Mouse (Mus musculus): ENCODE measurements around the gene Fggy. TPM values are rescaled to one million over a fixed set of nuclear protein-coding genes. Genes with fewer than 3 reads are reported as not detected.

Fggy gene
- polyA plus RNA-seq, 1 experiment, result 5.7 TPM

DNA sequence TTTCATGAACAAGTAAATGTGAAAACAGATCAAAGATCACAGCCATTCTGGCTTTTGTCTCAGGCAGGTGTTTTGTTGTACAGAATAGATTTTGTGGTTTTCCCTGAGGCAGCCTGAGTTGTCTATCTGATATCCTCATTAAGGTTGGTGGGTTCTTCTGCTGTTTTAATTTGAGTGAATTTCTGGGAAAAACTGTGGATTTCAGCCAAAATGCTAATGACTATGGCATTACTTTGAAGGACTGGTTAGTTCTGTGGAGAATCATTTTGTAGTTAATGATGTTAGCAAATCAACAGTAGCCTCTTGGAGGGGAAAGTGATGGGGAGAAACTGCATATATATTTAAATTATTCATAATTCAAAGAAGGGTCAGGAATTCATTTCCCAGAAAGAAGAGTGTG is 16.4 kb downstream of the Fggy start:
- Histone ChIP-seq H3K36me3 (ENCODE audit: control insufficient read depth, insufficient read depth, low read length) (no peaks in the 10 kb centered on the region), H3K4me1 (ENCODE audit: control insufficient read depth, insufficient read depth, low read length) (no peaks in the 10 kb centered on the region), H3K27me3 (ENCODE audit: control insufficient read depth, insufficient read depth, low read length) (no peaks in the 10 kb centered on the region), H3K4me3 (ENCODE audit: control insufficient read depth, low read depth, low read length) (no peak overlapping the region), H3K27ac (ENCODE audit: control insufficient read depth, insufficient read depth, low read depth, low read length) (no peak overlapping the region)
- no peak for TF ChIP-seq CTCF (IDR thresholded peaks at IDR 0.05; ENCODE audit: control insufficient read depth, insufficient read depth, insufficient replicate concordance, low read depth, low read length)
- TF ChIP-seq POLR2A (IDR thresholded peaks at IDR 0.05; ENCODE audit: control insufficient read depth, low read depth, low read length), result no peak

DNA sequence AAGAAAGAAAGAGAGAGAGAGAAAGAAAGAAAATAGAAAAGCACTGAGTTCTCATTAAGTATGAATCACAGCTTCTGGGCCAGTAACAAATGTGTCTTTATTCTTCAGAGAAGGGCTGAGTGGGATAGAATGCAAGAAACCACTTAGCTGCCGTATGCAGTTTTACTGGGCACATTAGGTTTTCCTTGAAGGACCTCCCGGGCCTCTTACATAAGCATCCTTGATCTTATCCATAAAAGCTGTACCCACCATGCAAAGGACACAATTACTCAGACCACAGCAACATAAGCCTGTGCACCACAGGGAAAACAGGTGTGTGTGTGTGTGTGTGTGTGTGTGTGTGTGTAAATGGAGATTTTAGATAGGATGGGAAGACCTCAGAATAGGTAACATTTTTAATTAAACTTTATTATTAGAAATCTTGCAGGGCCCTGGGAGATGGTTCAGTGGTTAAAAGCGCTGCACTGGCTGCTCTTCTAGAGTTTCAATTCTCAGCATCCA is 18.2 kb downstream of the Fggy start:
- H3K4me1 ChIP-seq (ENCODE audit: control insufficient read depth, insufficient read depth, low read length), result no peaks in the 10 kb centered on the region
- no peak overlapping the region for H3K4me3 ChIP-seq (ENCODE audit: control insufficient read depth, low read depth, low read length)
- H3K36me3 ChIP-seq (ENCODE audit: control insufficient read depth, insufficient read depth, low read length), result no peaks in the 10 kb centered on the region
- TF ChIP-seq POLR2A (IDR thresholded peaks at IDR 0.05; ENCODE audit: control insufficient read depth, low read depth, low read length) (no peak), CTCF (IDR thresholded peaks at IDR 0.05; ENCODE audit: control insufficient read depth, insufficient read depth, insufficient replicate concordance, low read depth, low read length) (no peak)
- no peaks in the 10 kb centered on the region for H3K27me3 ChIP-seq (ENCODE audit: control insufficient read depth, insufficient read depth, low read length)
- no peak overlapping the region for H3K27ac ChIP-seq (ENCODE audit: control insufficient read depth, insufficient read depth, low read depth, low read length)

DNA sequence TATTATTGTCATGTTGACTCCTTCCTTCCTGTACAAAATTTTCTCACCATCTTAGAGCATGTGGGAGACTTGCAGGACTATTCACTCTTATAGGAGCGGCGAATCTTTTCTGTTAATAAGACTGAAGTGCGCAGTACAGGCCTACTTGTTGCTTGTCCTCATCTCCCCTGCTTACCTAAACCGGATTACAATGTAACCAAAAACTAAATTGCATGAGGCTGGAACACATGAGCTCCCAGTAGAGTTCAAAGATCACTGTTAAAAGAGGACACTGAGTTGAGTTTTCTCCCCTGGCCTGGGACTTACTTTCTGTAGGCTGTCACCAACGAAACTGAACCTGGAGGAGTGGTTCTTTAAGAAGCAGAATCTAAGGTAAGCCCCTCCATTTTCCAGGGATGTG is 21.9 kb downstream of the Fggy start:
- no peak overlapping the region for H3K4me3 ChIP-seq (ENCODE audit: control insufficient read depth, low read depth, low read length)
- H3K4me1 ChIP-seq (ENCODE audit: control insufficient read depth, insufficient read depth, low read length), result no peaks in the 10 kb centered on the region
- TF ChIP-seq POLR2A (IDR thresholded peaks at IDR 0.05; ENCODE audit: control insufficient read depth, low read depth, low read length), result no peak
- no peak for TF ChIP-seq CTCF (IDR thresholded peaks at IDR 0.05; ENCODE audit: control insufficient read depth, insufficient read depth, insufficient replicate concordance, low read depth, low read length)
- H3K27me3 ChIP-seq (ENCODE audit: control insufficient read depth, insufficient read depth, low read length), result no peaks in the 10 kb centered on the region
- H3K36me3 ChIP-seq (ENCODE audit: control insufficient read depth, insufficient read depth, low read length), result no peaks in the 10 kb centered on the region
- no peak overlapping the region for H3K27ac ChIP-seq (ENCODE audit: control insufficient read depth, insufficient read depth, low read depth, low read length)

DNA sequence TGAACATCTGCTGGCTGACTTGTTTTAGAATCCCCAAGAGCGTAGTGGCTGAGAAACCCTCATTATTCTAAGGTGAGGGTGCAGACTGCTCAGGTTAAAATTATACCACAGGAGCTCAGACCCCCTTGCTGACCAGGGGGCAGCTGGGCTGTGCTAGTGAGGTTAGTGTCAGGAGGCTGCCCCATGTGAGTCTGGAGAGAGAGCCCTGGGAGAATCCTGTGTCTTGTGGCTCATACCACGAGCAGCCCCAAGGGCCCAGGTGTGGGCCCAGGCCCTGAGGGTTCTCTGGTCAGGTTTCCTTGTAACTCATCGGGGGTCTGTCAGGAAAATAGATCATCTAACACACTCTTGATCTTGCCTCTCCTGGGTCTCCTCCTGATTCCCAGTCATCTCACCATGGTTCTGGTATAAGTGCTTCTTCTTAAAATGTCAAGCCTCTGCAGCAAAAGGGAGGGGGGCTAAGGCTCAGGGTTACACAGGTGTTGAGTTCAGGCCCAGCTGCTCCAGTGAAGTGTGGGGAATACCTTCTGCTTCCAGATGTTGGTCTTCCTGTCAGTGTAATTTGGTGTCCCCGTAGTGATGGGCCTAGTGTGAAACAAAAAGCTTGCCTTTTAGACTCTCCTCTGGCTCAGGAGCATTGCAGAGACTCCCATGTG is 26.9 kb downstream of the Fggy start:
- Histone ChIP-seq H3K4me1 (ENCODE audit: control insufficient read depth, insufficient read depth, low read length) (no peaks in the 10 kb centered on the region), H3K27me3 (ENCODE audit: control insufficient read depth, insufficient read depth, low read length) (no peaks in the 10 kb centered on the region), H3K4me3 (ENCODE audit: control insufficient read depth, low read depth, low read length) (no peak overlapping the region), H3K36me3 (ENCODE audit: control insufficient read depth, insufficient read depth, low read length) (no peaks in the 10 kb centered on the region), H3K27ac (ENCODE audit: control insufficient read depth, insufficient read depth, low read depth, low read length) (no peak overlapping the region)
- TF ChIP-seq POLR2A (IDR thresholded peaks at IDR 0.05; ENCODE audit: control insufficient read depth, low read depth, low read length) (no peak), CTCF (IDR thresholded peaks at IDR 0.05; ENCODE audit: control insufficient read depth, insufficient read depth, insufficient replicate concordance, low read depth, low read length) (no peak)

DNA sequence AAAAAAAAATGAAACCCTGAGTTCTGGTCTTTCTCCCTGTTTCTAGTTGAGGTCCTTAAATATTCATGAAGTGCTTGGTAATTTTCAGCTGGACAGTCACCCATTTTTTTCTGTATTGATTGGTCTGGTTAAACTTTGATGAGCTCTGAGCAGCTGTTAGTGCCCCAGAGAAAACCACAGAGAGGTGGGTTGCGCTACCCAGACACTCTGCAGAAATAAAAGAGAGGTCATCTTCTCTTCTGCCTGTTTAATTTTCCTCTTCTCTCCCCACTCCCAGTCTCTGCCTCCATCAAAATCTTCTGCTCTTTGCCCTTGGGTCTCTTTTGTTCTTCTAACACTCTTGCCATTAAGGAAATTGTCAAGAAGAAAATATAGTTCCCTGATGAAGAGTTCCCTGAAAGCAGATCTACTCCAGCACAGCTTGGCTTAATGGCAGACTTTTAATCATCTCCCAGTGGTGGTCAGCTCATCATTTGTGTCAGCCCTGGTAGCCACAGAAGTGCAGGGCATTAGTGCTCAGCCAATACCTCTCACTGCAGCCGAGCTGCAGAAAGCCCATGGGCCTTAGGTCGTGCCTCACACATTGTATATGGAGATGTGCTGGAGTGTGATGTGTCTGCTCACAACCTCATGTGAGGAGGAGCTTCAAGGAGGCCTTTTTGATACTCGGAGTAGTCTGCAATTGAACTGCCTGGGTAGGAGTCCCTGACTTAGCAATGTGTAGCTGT is 29.1 kb downstream of the Fggy start:
- Histone ChIP-seq H3K4me1 (ENCODE audit: control insufficient read depth, insufficient read depth, low read length) (no peaks in the 10 kb centered on the region), H3K36me3 (ENCODE audit: control insufficient read depth, insufficient read depth, low read length) (no peaks in the 10 kb centered on the region), H3K27ac (ENCODE audit: control insufficient read depth, insufficient read depth, low read depth, low read length) (no peak overlapping the region), H3K27me3 (ENCODE audit: control insufficient read depth, insufficient read depth, low read length) (no peaks in the 10 kb centered on the region), H3K4me3 (ENCODE audit: control insufficient read depth, low read depth, low read length) (no peak overlapping the region)
- TF ChIP-seq CTCF (IDR thresholded peaks at IDR 0.05; ENCODE audit: control insufficient read depth, insufficient read depth, insufficient replicate concordance, low read depth, low read length), result no peak
- no peak for TF ChIP-seq POLR2A (IDR thresholded peaks at IDR 0.05; ENCODE audit: control insufficient read depth, low read depth, low read length)

DNA sequence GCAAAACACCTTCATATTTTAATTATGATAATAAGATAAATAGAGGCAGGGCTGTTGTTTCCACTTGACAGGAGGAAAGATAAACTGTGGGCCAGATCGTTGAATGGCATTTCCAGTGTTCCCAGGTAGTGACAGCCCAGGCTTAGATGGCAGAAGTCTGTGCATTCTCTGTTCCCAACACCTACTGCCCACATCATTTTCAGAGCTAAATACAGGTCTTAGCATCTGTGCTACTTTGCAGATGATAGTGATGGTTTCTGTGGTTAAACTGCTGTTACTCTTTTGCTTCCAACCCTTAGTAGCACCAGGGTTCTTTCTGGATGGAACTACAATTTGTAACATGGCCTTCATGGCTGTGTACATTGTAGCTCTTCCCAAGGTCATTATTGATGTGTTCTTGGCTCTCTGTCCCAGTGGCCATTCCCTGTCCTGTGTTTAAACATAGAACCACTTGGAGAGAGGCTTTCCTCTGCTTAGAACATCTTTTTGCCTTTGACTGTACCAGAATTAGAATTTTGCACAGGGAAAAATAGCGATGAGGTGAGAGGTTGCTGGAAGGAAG is 31.5 kb downstream of the Fggy start:
- H3K36me3 ChIP-seq (ENCODE audit: control insufficient read depth, insufficient read depth, low read length), result no peaks in the 10 kb centered on the region
- no peak overlapping the region for H3K27ac ChIP-seq (ENCODE audit: control insufficient read depth, insufficient read depth, low read depth, low read length)
- no peaks in the 10 kb centered on the region for H3K4me1 ChIP-seq (ENCODE audit: control insufficient read depth, insufficient read depth, low read length)
- H3K27me3 ChIP-seq (ENCODE audit: control insufficient read depth, insufficient read depth, low read length), result no peaks in the 10 kb centered on the region
- H3K4me3 ChIP-seq (ENCODE audit: control insufficient read depth, low read depth, low read length), result no peak overlapping the region
- TF ChIP-seq POLR2A (IDR thresholded peaks at IDR 0.05; ENCODE audit: control insufficient read depth, low read depth, low read length) (no peak), CTCF (IDR thresholded peaks at IDR 0.05; ENCODE audit: control insufficient read depth, insufficient read depth, insufficient replicate concordance, low read depth, low read length) (no peak)

DNA sequence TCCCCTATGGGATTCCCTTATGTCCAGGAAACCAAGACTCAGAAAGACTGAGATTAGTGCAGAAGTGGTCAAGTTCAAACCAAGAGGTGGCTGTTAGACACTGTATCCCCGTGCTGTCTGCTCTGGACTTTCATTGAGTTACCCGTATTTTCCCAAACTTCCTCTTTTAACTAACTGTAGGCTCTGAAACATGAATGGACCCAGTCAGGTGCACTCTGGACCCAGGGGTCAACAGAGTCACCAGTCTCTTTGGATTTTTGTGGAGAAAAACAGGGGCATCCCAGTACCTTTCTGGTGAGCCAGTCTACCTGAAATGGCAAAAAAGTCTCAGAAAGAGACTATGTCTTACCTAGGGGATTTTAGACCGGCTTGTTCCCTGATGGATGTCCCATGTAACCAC is 33.6 kb downstream of the Fggy start:
- Histone ChIP-seq H3K36me3 (ENCODE audit: control insufficient read depth, insufficient read depth, low read length) (no peaks in the 10 kb centered on the region), H3K4me3 (ENCODE audit: control insufficient read depth, low read depth, low read length) (no peak overlapping the region), H3K4me1 (ENCODE audit: control insufficient read depth, insufficient read depth, low read length) (no peaks in the 10 kb centered on the region), H3K27me3 (ENCODE audit: control insufficient read depth, insufficient read depth, low read length) (no peaks in the 10 kb centered on the region), H3K27ac (ENCODE audit: control insufficient read depth, insufficient read depth, low read depth, low read length) (no peak overlapping the region)
- TF ChIP-seq CTCF (IDR thresholded peaks at IDR 0.05; ENCODE audit: control insufficient read depth, insufficient read depth, insufficient replicate concordance, low read depth, low read length), result no peak
- TF ChIP-seq POLR2A (IDR thresholded peaks at IDR 0.05; ENCODE audit: control insufficient read depth, low read depth, low read length), result no peak
